Mouse (Mus musculus) natural killer cell, adult 2 months (primary cell): Measurements from ENCODE around the gene Aldh16a1.
"Not testable (repeated sequence)": the region's sequence is repeated elsewhere in the genome, so short reads cannot be mapped to it uniquely, and the experiment has no call there.

Experiments
- DNase-seq, 2 experiments: peaks; one replicate each; pipeline ENCODE4 v3.0.0; 2022; ENCODE audit warnings: low spot score in 2 of 2

The Aldh16a1 gene

GRCm38 (mm10) chr7:45179469-45179868, 25.1 kb upstream of the Aldh16a1 start, which contains the start of gene Gfy:
Gene Gfy, minus strand, starts transcription at chr7:45179569.
- DNase-seq, result no peak

- DNase-seq, result no peak
Observed at GRCm38 (mm10) chr7:45178550-45178949, 24.2 kb upstream of the Aldh16a1 start.

GRCm38 (mm10) chr7:45176356-45176755, 22.0 kb upstream of the Aldh16a1 start:
- DNase-seq, result no peak

GRCm38 (mm10) chr7:45175929-45176328, 21.5 kb upstream of the Aldh16a1 start:
- no peak for DNase-seq

- no peak for DNase-seq
Observed at GRCm38 (mm10) chr7:45175398-45175797, 21.0 kb upstream of the Aldh16a1 start.

GRCm38 (mm10) chr7:45174567-45175280, 20.3 kb upstream of the Aldh16a1 start:
- DNase-seq, result no peak

GRCm38 (mm10) chr7:45173772-45174171, 19.4 kb upstream of the Aldh16a1 start:
- DNase-seq, result not testable (repeated sequence)

GRCm38 (mm10) chr7:45172974-45173373, 18.6 kb upstream of the Aldh16a1 start:
- peak; percentile 36 to 61 for DNase-seq

GRCm38 (mm10) chr7:45169495-45169894, 15.1 kb upstream of the Aldh16a1 start:
- DNase-seq, result no peak

GRCm38 (mm10) chr7:45168656-45169055, 14.3 kb upstream of the Aldh16a1 start:
- no peak for DNase-seq

- no peak for DNase-seq
Observed at GRCm38 (mm10) chr7:45167761-45168445, 13.5 kb upstream of the Aldh16a1 start.

- no peak for DNase-seq
Observed at GRCm38 (mm10) chr7:45166950-45167401, 12.6 kb upstream of the Aldh16a1 start.

GRCm38 (mm10) chr7:45165701-45166100, 11.3 kb upstream of the Aldh16a1 start:
- no peak for DNase-seq

GRCm38 (mm10) chr7:45164833-45165232, 10.4 kb upstream of the Aldh16a1 start:
- DNase-seq, result no peak

GRCm38 (mm10) chr7:45163735-45164490, 9.5 kb upstream of the Aldh16a1 start, which contains the start of gene Slc17a7:
Gene Slc17a7, plus strand, starts transcription at chr7:45163949.
- DNase-seq, result no peak

- no peak for DNase-seq
Observed at GRCm38 (mm10) chr7:45162996-45163615, 8.7 kb upstream of the Aldh16a1 start.

- no peak for DNase-seq
Observed at GRCm38 (mm10) chr7:45162551-45162950, 8.2 kb upstream of the Aldh16a1 start.

- DNase-seq, result peak; percentile 74 to 87
Observed at GRCm38 (mm10) chr7:45161612-45162473, 7.5 kb upstream of the Aldh16a1 start.

- DNase-seq, result no peak
Observed at GRCm38 (mm10) chr7:45160866-45161265, 6.5 kb upstream of the Aldh16a1 start.

GRCm38 (mm10) chr7:45160316-45160800, 6.0 kb upstream of the Aldh16a1 start:
- DNase-seq, result no peak

GRCm38 (mm10) chr7:45158991-45159390, 4.6 kb upstream of the Aldh16a1 start:
- no peak for DNase-seq
